Mouse (Mus musculus) ES-Bruce4 (cell line): ENCODE data around the gene Dennd4b.
"Not testable (repeated sequence)": the region's sequence is repeated elsewhere in the genome, so short reads cannot be mapped to it uniquely, and the experiment has no call there.

Source experiments
- CTCF ChIP-seq: IDR thresholded peaks from one replicate; pipeline ENCODE4 v1.8.1; 2011; ENCODE audit warnings: low read depth, low read length
- EP300 ChIP-seq: IDR thresholded peaks from 2 replicates; pipeline ENCODE4 v1.6.1; 2011; ENCODE audit warnings: low read depth, low read length; ENCODE audit not compliant: insufficient read depth
- POLR2A ChIP-seq: IDR thresholded peaks from one replicate; pipeline ENCODE4 v1.8.1; 2011; ENCODE audit warnings: low read length; ENCODE audit not compliant: insufficient read depth

GRCm38 (mm10) chr3:90289403-90289802 is 24.4 kb downstream of the Dennd4b start:
- not testable (repeated sequence) for TF ChIP-seq CTCF, EP300, POLR2A
